Mouse (Mus musculus): ENCODE measurements at regions not wholly inside any gene's neighbourhood (a gene's known extent, or its start where the extent isn't known, plus 50 kb on each side); places are given as distances from the start of the nearest gene placed in this dataset.

- H3K27me3 ChIP-seq (replicated peaks; ENCODE audit: control insufficient read depth, insufficient read depth, low read length): no peaks in the 10 kb centered on the region
- H3K9me3 ChIP-seq (ENCODE audit: control insufficient read depth): no peaks in the 10 kb centered on the region
- no peak overlapping the region for H3K4me3 ChIP-seq (ENCODE audit: low read depth, low read length)
- no peaks in the 10 kb centered on the region for H3K4me1 ChIP-seq (replicated peaks; ENCODE audit: control insufficient read depth, insufficient read depth, low read length)
- H3K27ac ChIP-seq (ENCODE audit: low read depth, low read length): peak overlapping the region; percentile 28; the same call in 1 of the 2 replicates
- ATAC-seq: no peak
- no peak overlapping the region for H3K4me2 ChIP-seq (replicated peaks; ENCODE audit: low read depth)
- TF ChIP-seq CTCF (IDR thresholded peaks at IDR 0.05; ENCODE audit: low read depth): no peak
- no peaks in the 10 kb centered on the region for H3K36me3 ChIP-seq (ENCODE audit: control insufficient read depth, insufficient read depth)
- WGBS: 81% methylated on average over 6 of the region's 6 CpGs
- H3K9ac ChIP-seq (ENCODE audit: low read depth, low read length): no peak overlapping the region
Measured at GRCm38 (mm10) chr2:71670228-71670790, 75.1 kb upstream of the Itga6 start.

GRCm38 (mm10) chr2:71670882-71671281 lies 74.5 kb upstream of the Itga6 start:
- no peak for TF ChIP-seq CTCF (IDR thresholded peaks at IDR 0.05; ENCODE audit: low read depth)
- Histone ChIP-seq H3K27ac (ENCODE audit: low read depth, low read length) (no peak overlapping the region), H3K9me3 (ENCODE audit: control insufficient read depth) (no peaks in the 10 kb centered on the region), H3K4me1 (replicated peaks; ENCODE audit: control insufficient read depth, insufficient read depth, low read length) (no peaks in the 10 kb centered on the region), H3K27me3 (replicated peaks; ENCODE audit: control insufficient read depth, insufficient read depth, low read length) (no peaks in the 10 kb centered on the region), H3K36me3 (ENCODE audit: control insufficient read depth, insufficient read depth) (no peaks in the 10 kb centered on the region), H3K9ac (ENCODE audit: low read depth, low read length) (no peak overlapping the region), H3K4me3 (ENCODE audit: low read depth, low read length) (no peak overlapping the region), H3K4me2 (replicated peaks; ENCODE audit: low read depth) (no peak overlapping the region)
- 72% methylated on average over 4 of the region's 4 CpGs for WGBS
- ATAC-seq: no peak

DNA sequence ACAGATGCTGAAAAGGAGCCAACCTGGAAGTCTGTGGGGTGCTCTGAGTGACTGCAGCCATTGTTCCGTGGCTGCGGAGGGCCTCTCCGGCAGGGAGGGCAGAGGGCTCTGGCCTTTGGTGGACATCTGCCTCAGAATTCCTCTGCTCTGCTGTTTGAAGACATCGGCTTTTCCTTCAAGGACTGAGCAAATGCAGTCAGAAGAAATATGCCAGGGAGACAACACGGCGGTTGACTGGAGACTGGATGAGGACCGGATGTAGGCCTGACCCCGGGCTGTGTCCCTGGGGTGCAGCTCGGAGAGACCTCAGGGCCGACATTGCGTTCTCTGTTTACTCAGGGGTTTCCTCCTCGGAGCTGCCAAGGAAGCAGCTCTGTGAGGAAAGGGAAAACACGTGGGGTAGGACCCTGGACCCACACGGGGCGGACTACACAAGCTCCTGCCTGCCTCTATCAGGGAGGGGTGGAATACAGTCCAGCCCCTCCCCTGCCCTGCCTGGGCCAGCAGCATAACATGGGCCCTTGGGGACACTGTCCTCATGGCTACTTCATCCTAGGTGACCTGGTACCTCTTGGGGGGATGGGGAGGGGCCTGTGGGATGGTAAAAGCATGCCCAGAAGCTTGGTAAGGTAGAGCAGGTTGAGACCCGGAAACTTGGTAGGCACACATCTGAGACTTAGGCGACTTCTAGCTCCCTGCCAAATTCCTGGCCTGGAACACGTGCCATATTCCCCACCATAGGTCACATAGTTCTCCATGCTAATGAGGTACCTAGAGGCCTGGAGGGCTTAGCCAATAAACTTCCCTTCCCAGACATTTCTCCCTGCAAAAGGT lies 72.1 kb upstream of the Itga6 start:
- no peak overlapping the region for H3K4me2 ChIP-seq (replicated peaks; ENCODE audit: low read depth)
- H3K27ac ChIP-seq (ENCODE audit: low read depth, low read length): no peak overlapping the region
- 63% methylated on average over 18 of the region's 18 CpGs for WGBS
- H3K27me3 ChIP-seq (replicated peaks; ENCODE audit: control insufficient read depth, insufficient read depth, low read length): no peaks in the 10 kb centered on the region
- H3K9me3 ChIP-seq (ENCODE audit: control insufficient read depth): no peaks in the 10 kb centered on the region
- H3K4me1 ChIP-seq (replicated peaks; ENCODE audit: control insufficient read depth, insufficient read depth, low read length): no peaks in the 10 kb centered on the region
- TF ChIP-seq CTCF (IDR thresholded peaks at IDR 0.05; ENCODE audit: low read depth): no peak
- no peaks in the 10 kb centered on the region for H3K36me3 ChIP-seq (ENCODE audit: control insufficient read depth, insufficient read depth)
- ATAC-seq: peak; percentile 53
- H3K4me3 ChIP-seq (ENCODE audit: low read depth, low read length): no peak overlapping the region
- no peak overlapping the region for H3K9ac ChIP-seq (ENCODE audit: low read depth, low read length)

DNA sequence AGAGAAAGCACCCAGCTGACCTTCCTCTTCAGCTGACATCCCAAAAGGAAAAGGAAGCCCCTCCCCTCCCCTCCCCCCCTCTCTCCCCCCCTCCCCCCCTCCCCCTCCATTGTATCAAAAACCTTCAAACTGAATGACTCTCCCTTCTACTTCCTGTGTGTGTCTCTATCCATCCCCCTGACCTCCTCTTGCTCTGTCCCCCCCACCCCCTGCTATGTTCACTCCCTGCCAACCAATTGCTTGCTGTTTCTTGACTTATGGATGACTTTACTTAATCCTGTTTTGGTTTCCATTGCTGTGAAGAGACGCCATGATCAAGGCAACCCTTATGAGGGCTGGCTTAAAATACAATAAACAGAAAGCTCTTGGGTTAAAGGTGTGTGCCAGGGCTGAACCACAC lies 64.7 kb upstream of the Itga6 start:
- Histone ChIP-seq H3K4me3 (ENCODE audit: low read depth, low read length) (no peak overlapping the region), H3K9me3 (ENCODE audit: control insufficient read depth) (no peaks in the 10 kb centered on the region), H3K4me2 (replicated peaks; ENCODE audit: low read depth) (no peak overlapping the region), H3K27ac (ENCODE audit: low read depth, low read length) (no peak overlapping the region), H3K4me1 (replicated peaks; ENCODE audit: control insufficient read depth, insufficient read depth, low read length) (no peaks in the 10 kb centered on the region), H3K9ac (ENCODE audit: low read depth, low read length) (no peak overlapping the region), H3K27me3 (replicated peaks; ENCODE audit: control insufficient read depth, insufficient read depth, low read length) (no peaks in the 10 kb centered on the region), H3K36me3 (ENCODE audit: control insufficient read depth, insufficient read depth) (no peaks in the 10 kb centered on the region)
- ATAC-seq: no peak
- WGBS: 33% methylated on average over 1 of the region's 1 CpGs
- TF ChIP-seq CTCF (IDR thresholded peaks at IDR 0.05; ENCODE audit: low read depth): no peak

DNA sequence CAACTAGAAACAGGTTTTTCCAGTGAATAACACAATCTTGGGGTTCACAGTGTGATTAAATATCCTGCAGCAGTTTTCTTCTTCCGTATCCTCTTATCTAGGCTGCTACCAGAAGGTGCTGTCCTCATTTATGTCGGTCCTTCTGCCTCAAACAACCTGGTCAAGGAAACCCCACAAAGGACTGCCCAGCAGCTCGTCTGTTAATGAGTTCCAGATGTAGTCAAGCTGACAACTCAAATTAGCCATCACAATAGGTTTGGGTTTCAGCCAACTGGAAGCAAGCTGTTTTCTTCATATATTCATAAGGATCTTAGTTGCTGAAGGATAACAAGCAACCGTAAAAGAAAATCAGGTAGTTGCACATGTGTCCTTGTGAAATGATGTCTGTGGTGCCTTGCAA lies 64.3 kb upstream of the Itga6 start:
- 68% methylated on average over 4 of the region's 4 CpGs for WGBS
- no peaks in the 10 kb centered on the region for H3K4me1 ChIP-seq (replicated peaks; ENCODE audit: control insufficient read depth, insufficient read depth, low read length)
- no peaks in the 10 kb centered on the region for H3K9me3 ChIP-seq (ENCODE audit: control insufficient read depth)
- H3K27me3 ChIP-seq (replicated peaks; ENCODE audit: control insufficient read depth, insufficient read depth, low read length): no peaks in the 10 kb centered on the region
- no peak overlapping the region for H3K9ac ChIP-seq (ENCODE audit: low read depth, low read length)
- H3K27ac ChIP-seq (ENCODE audit: low read depth, low read length): no peak overlapping the region
- no peak for ATAC-seq
- no peaks in the 10 kb centered on the region for H3K36me3 ChIP-seq (ENCODE audit: control insufficient read depth, insufficient read depth)
- no peak overlapping the region for H3K4me3 ChIP-seq (ENCODE audit: low read depth, low read length)
- H3K4me2 ChIP-seq (replicated peaks; ENCODE audit: low read depth): no peak overlapping the region
- TF ChIP-seq CTCF (IDR thresholded peaks at IDR 0.05; ENCODE audit: low read depth): no peak

DNA sequence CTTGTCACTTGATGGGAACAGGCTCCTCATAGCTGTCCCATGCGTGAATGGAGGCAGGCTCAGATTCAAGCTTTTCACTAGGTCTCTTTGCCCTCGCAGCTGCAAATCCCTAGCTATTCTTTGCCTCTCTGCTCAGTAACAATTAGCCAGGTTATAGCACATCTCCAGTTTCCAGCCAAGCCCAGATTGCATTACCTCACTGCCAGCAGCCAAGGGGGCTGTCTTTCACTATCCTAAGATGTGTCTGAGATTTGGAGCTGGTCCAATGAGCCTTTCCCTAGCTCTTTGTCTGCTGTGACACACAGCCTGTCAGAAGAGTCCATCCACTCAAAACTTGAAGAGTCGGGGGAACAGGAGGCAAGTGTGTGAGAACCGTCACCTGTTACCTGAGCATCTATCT lies 62.0 kb upstream of the Itga6 start:
- Histone ChIP-seq H3K4me1 (replicated peaks; ENCODE audit: control insufficient read depth, insufficient read depth, low read length) (no peaks in the 10 kb centered on the region), H3K4me3 (ENCODE audit: low read depth, low read length) (no peak overlapping the region), H3K27me3 (replicated peaks; ENCODE audit: control insufficient read depth, insufficient read depth, low read length) (no peaks in the 10 kb centered on the region), H3K27ac (ENCODE audit: low read depth, low read length) (no peak overlapping the region), H3K9ac (ENCODE audit: low read depth, low read length) (no peak overlapping the region), H3K9me3 (ENCODE audit: control insufficient read depth) (no peaks in the 10 kb centered on the region), H3K36me3 (ENCODE audit: control insufficient read depth, insufficient read depth) (no peaks in the 10 kb centered on the region), H3K4me2 (replicated peaks; ENCODE audit: low read depth) (no peak overlapping the region)
- ATAC-seq: no peak
- WGBS: 87% methylated on average over 4 of the region's 4 CpGs
- TF ChIP-seq CTCF (IDR thresholded peaks at IDR 0.05; ENCODE audit: low read depth): no peak
